Mouse (Mus musculus) embryonic facial prominence, embryonic 12.5 days (tissue): ENCODE data around the gene Lman1l. TPM values are rescaled to one million over a fixed set of nuclear protein-coding genes. Genes with fewer than 3 reads are reported as not detected.

Experiments
- ATAC-seq: fragments of 200-750 bp; cut with Nextera tagmentation; 2 replicates; pipeline ENCODE4 v1.8.0; 2017; ENCODE audit not compliant: insufficient number of reproducible peaks, insufficient read depth, low FRiP score, low TSS enrichment
- H3K27ac ChIP-seq: fragments of 300-500 bp; sonication (generic); 2 replicates; pipeline ENCODE4 v1.5.1; 2016; ENCODE audit warnings: mild to moderate bottlenecking
- H3K27me3 ChIP-seq: fragments of 300-500 bp; sonication (generic); 2 replicates; pipeline ENCODE4 v1.6.1; 2016; ENCODE audit warnings: mild to moderate bottlenecking, moderate library complexity
- H3K36me3 ChIP-seq: fragments of 300-500 bp; sonication (generic); 2 replicates; pipeline ENCODE4 v1.6.1; 2016; ENCODE audit warnings: mild to moderate bottlenecking
- H3K4me1 ChIP-seq: fragments of 300-500 bp; sonication (generic); 2 replicates; pipeline ENCODE4 v1.6.1; 2016
- H3K4me2 ChIP-seq: fragments of 300-500 bp; sonication (generic); replicated peaks from 2 replicates; pipeline ENCODE4 v1.6.1; 2016; ENCODE audit warnings: mild to moderate bottlenecking, moderate library complexity
- H3K4me3 ChIP-seq: fragments of 300-500 bp; sonication (generic); 2 replicates; pipeline ENCODE4 v1.5.1; 2016; ENCODE audit warnings: mild to moderate bottlenecking
- H3K9ac ChIP-seq: fragments of 300-500 bp; sonication (generic); 2 replicates; pipeline ENCODE4 v1.6.1; 2016; ENCODE audit warnings: mild to moderate bottlenecking, moderate library complexity
- H3K9me3 ChIP-seq: fragments of 300-500 bp; sonication (generic); 2 replicates; pipeline ENCODE4 v1.6.1; 2016; ENCODE audit warnings: mild to moderate bottlenecking, moderate library complexity
- WGBS: fragments of 180-500 bp; shearing (Covaris S2); methylation state at CpG from one replicate; pipeline ENCODE4 v1.1.7; 2016; 5-methylcytosine and 5-hydroxymethylcytosine counted together
- polyA plus RNA-seq: library from polyadenylated mRNA; unstranded; fragments of >200 nt; fragmentation: Nextera tagmentation; extraction: Ambion mirVana; gene quantifications from 2 replicates; pipeline ENCODE4 v1.2.1, GENCODE M21; 2016

Gene Lman1l
- polyA plus RNA-seq, 1 experiment from 2014 or later: not detected

DNA sequence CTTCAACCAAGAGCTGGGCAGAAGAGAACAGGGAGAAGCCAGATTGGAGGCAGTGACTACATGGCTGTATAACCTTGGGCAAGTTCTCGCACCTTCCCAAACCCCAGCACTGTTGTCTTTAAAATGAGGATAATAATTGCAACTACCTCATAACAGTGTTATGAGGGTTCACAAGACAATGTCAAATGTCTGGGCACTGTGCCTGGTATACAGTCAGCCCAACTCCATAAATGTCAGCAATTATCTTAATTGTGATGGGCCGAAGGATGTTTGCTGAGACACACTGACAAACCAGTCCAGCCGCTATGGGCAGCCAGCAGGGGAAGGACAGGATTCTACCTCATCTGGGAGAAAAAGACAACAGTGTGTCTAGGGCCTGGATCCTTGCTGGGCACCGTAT, 5.8 kb downstream of the Lman1l start:
- no peaks in the 10 kb centered on the region for H3K36me3 ChIP-seq
- H3K4me1 ChIP-seq: no peaks in the 10 kb centered on the region
- H3K9ac ChIP-seq: no peak overlapping the region
- WGBS: 79% methylated on average over 4 of the region's 4 CpGs
- no peak overlapping the region for H3K27ac ChIP-seq
- H3K4me3 ChIP-seq: no peak overlapping the region
- no peaks in the 10 kb centered on the region for H3K9me3 ChIP-seq
- no peak for ATAC-seq
- H3K4me2 ChIP-seq: no peak overlapping the region
- H3K27me3 ChIP-seq: no peaks in the 10 kb centered on the region

DNA sequence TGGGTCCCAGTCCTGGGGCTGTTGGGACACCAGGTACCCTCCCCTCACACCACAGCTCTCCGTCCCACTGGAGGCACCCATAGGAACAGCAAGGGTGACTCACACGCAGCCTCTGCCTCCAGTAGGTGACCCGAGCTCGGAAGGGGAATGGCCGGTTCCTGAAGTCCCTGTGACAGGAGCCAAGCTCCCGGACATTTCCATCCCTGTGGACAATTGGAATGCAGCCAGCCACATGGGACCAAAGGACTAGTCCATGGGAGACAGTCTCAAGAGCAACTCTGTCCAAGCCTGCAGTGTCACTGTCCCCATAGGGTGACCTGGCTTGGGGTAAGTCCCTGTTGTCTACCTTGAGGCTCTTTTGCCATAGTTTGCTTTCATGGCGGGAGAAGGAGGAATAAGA, 6.6 kb downstream of the Lman1l start:
- Histone ChIP-seq H3K36me3 (no peaks in the 10 kb centered on the region), H3K4me1 (no peaks in the 10 kb centered on the region), H3K4me3 (no peak overlapping the region), H3K27me3 (no peaks in the 10 kb centered on the region), H3K9me3 (no peaks in the 10 kb centered on the region), H3K27ac (no peak overlapping the region), H3K9ac (no peak overlapping the region), H3K4me2 (no peak overlapping the region)
- no peak for ATAC-seq
- WGBS: 90% methylated on average over 7 of the region's 7 CpGs

GRCm38 (mm10) chr9:57612587-57612986, 8.0 kb downstream of the Lman1l start:
- no peaks in the 10 kb centered on the region for H3K27me3 ChIP-seq
- H3K36me3 ChIP-seq: no peaks in the 10 kb centered on the region
- no peak for ATAC-seq
- no peak overlapping the region for H3K4me3 ChIP-seq
- no peak overlapping the region for H3K27ac ChIP-seq
- H3K9ac ChIP-seq: no peak overlapping the region
- 77% methylated on average over 7 of the region's 7 CpGs for WGBS
- H3K4me2 ChIP-seq: no peak overlapping the region
- H3K9me3 ChIP-seq: no peaks in the 10 kb centered on the region
- H3K4me1 ChIP-seq: no peaks in the 10 kb centered on the region

DNA sequence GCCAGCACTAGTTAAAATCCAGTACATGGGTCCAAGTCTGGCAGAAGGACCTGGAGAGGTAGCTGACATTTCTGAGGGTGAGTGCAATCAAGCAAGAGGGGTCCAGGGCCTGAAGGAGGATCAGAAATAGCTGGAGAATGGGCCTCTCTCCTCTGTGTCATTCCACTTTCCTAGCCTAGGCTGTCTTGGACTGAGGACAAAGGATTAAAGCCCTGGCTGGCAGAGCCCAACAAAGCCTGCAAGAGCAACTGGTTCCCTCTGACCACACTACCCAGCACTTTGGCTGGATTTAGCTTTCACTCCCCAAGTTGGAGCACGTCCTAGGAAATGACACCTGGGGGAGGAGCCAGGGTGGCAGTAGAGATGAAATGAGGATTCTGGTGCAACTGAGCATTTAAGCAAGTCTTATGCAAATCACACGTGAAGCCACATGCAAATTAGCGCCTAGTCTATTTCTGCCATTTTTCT, 10.2 kb downstream of the Lman1l start:
- H3K9ac ChIP-seq: no peak overlapping the region
- H3K27me3 ChIP-seq: peaks cover 5% of the 10 kb centered on the region; the same call in 1 of the 2 replicates
- H3K27ac ChIP-seq: no peak overlapping the region
- no peaks in the 10 kb centered on the region for H3K36me3 ChIP-seq
- 54% methylated on average over 3 of the region's 3 CpGs for WGBS
- H3K4me3 ChIP-seq: no peak overlapping the region
- no peak for ATAC-seq
- no peaks in the 10 kb centered on the region for H3K9me3 ChIP-seq
- peaks cover 9% of the 10 kb centered on the region; the same call in 1 of the 2 replicates for H3K4me1 ChIP-seq
- no peak overlapping the region for H3K4me2 ChIP-seq

DNA sequence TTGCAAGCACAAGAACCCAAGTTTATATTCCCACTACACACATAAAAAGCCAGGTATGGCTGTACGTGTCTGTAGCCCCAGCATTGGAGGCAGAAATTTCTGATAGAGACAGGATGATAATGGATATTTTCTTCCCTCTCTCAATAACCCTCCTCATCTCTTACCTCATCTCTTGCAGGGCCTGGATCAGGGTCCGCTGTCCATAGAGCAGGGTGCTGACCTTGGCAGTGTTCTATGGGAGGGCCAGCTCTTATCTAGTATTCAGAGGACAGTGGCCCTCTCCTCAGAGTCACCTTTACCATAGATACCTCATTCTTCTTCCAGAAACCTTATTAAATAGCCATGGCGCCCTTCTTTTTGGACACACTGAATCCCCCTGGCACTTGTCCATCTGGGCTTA, 10.8 kb downstream of the Lman1l start:
- H3K27me3 ChIP-seq: peaks cover 7% of the 10 kb centered on the region; the same call in 1 of the 2 replicates
- H3K9ac ChIP-seq: no peak overlapping the region
- no peak overlapping the region for H3K4me3 ChIP-seq
- 56% methylated on average over 3 of the region's 3 CpGs for WGBS
- no peaks in the 10 kb centered on the region for H3K9me3 ChIP-seq
- ATAC-seq: no peak
- H3K36me3 ChIP-seq: no peaks in the 10 kb centered on the region
- H3K4me2 ChIP-seq: no peak overlapping the region
- H3K27ac ChIP-seq: no peak overlapping the region
- peaks cover 9% of the 10 kb centered on the region; the same call in 1 of the 2 replicates for H3K4me1 ChIP-seq

GRCm38 (mm10) chr9:57606139-57606851, 14.3 kb downstream of the Lman1l start, which contains the start of gene Cplx3:
Gene Cplx3 (minus strand): TSS chr9:57606281.
- H3K4me3 ChIP-seq: no peak within 1 kb of the TSS
- no peaks in the 10 kb centered on the region for H3K9me3 ChIP-seq
- no peak within 1 kb of the TSS for H3K27ac ChIP-seq
- ATAC-seq: peak; percentile 82; the same call in 1 of the 2 replicates
- peaks cover 9% of the 10 kb centered on the region; the same call in 1 of the 2 replicates for H3K4me1 ChIP-seq
- 5% methylated on average over 24 of the region's 24 CpGs for WGBS
- peak within 1 kb of the TSS; percentile 29 for H3K4me2 ChIP-seq
- H3K36me3 ChIP-seq: no peaks in the 10 kb centered on the region
- peaks cover 12% of the 10 kb centered on the region; the same call in 1 of the 2 replicates for H3K27me3 ChIP-seq
- no peak within 1 kb of the TSS for H3K9ac ChIP-seq

GRCm38 (mm10) chr9:57605503-57605902, 15.1 kb downstream of the Lman1l start:
- H3K9ac ChIP-seq: no peak overlapping the region
- peaks cover 12% of the 10 kb centered on the region; the same call in 1 of the 2 replicates for H3K27me3 ChIP-seq
- peaks cover 14% of the 10 kb centered on the region for H3K4me1 ChIP-seq
- 12% methylated on average over 9 of the region's 9 CpGs for WGBS
- H3K4me2 ChIP-seq: no peak overlapping the region
- no peak overlapping the region for H3K4me3 ChIP-seq
- H3K27ac ChIP-seq: no peak overlapping the region
- H3K9me3 ChIP-seq: no peaks in the 10 kb centered on the region
- no peak for ATAC-seq
- H3K36me3 ChIP-seq: no peaks in the 10 kb centered on the region

- Histone ChIP-seq H3K9ac (no peak overlapping the region), H3K27ac (no peak overlapping the region), H3K36me3 (no peaks in the 10 kb centered on the region), H3K4me2 (no peak overlapping the region), H3K4me3 (no peak overlapping the region), H3K27me3 (peaks cover 12% of the 10 kb centered on the region; the same call in 1 of the 2 replicates), H3K9me3 (no peaks in the 10 kb centered on the region), H3K4me1 (peaks cover 18% of the 10 kb centered on the region)
- WGBS: 77% methylated on average over 4 of the region's 4 CpGs
- no peak for ATAC-seq
These were observed 15.7 kb downstream of the Lman1l start for GRCm38 (mm10) chr9:57604875-57605274.

DNA sequence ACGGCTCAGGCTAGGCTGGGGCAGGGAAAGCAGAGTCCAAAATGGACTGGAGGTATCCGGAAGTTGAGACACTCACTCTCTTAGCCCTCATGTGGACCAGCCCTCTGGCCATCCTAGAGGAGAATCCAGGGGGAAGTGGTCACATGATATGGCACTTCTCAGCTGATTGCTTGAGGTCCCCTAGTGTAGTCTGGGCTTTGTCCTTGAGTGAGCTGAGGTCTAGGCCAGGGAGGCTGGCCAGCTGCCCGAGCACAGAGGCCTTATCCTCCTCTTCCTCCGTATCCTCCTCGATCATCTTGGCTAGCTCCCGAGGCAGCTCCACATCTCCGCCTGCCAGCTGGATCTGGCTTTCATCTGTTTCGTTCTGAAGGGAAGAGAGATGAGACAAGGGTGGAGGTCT, 18.5 kb downstream of the Lman1l start:
- Histone ChIP-seq H3K4me3 (no peak overlapping the region), H3K9me3 (no peaks in the 10 kb centered on the region), H3K27ac (no peak overlapping the region), H3K4me1 (peaks cover 30% of the 10 kb centered on the region), H3K27me3 (peaks cover 12% of the 10 kb centered on the region; the same call in 1 of the 2 replicates), H3K36me3 (no peaks in the 10 kb centered on the region), H3K9ac (no peak overlapping the region), H3K4me2 (no peak overlapping the region)
- WGBS: 63% methylated on average over 8 of the region's 8 CpGs
- no peak for ATAC-seq

DNA sequence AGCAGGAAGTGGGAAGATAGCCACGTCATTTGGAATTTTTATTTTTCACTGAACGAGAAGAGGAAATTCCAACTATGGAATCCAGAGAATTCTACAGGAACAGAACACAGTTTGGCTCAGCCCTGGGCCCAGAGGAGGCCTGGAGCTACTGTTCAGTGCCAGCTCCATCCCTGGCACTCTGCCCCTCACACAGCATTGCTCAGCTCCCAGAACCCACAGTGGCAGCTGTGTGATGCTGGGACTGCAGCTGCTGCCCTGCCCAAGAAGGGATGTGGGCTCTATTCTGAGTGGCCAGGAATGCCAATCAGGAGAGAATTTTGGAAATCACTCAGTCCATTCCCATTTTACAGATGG, 19.2 kb downstream of the Lman1l start:
- Histone ChIP-seq H3K9ac (no peak overlapping the region), H3K4me1 (peaks cover 25% of the 10 kb centered on the region), H3K4me2 (no peak overlapping the region), H3K4me3 (no peak overlapping the region), H3K9me3 (no peaks in the 10 kb centered on the region), H3K36me3 (no peaks in the 10 kb centered on the region), H3K27ac (no peak overlapping the region), H3K27me3 (peaks cover 12% of the 10 kb centered on the region; the same call in 1 of the 2 replicates)
- ATAC-seq: no peak
- 47% methylated on average over 2 of the region's 2 CpGs for WGBS

- no peak for ATAC-seq
- no peak overlapping the region for H3K27ac ChIP-seq
- H3K9ac ChIP-seq: no peak overlapping the region
- H3K4me1 ChIP-seq: peaks cover 22% of the 10 kb centered on the region
- no peaks in the 10 kb centered on the region for H3K9me3 ChIP-seq
- no peak overlapping the region for H3K4me3 ChIP-seq
- WGBS: 14% methylated on average over 3 of the region's 3 CpGs
- H3K36me3 ChIP-seq: no peaks in the 10 kb centered on the region
- peaks cover 7% of the 10 kb centered on the region; the same call in 1 of the 2 replicates for H3K27me3 ChIP-seq
- H3K4me2 ChIP-seq: no peak overlapping the region
These were observed 19.8 kb downstream of the Lman1l start for GRCm38 (mm10) chr9:57600620-57601352.
